Mouse (Mus musculus) ES-Bruce4 (cell line): ENCODE measurements around the gene Fancl. TPM values are rescaled to one million over a fixed set of nuclear protein-coding genes. Genes with fewer than 3 reads are reported as not detected.

ENCODE experiments used
- H3K27ac ChIP-seq: 2 replicates; pipeline ENCODE4 v1.5.1; 2012; ENCODE audit warnings: low read length, inconsistent platforms; ENCODE audit not compliant: insufficient read depth
- H3K27me3 ChIP-seq: 2 replicates; pipeline ENCODE4 v1.6.1; 2012; ENCODE audit warnings: mild to moderate bottlenecking, low read length, inconsistent platforms; ENCODE audit not compliant: control insufficient read depth, poor library complexity, insufficient read depth, severe bottlenecking
- H3K36me3 ChIP-seq: 2 replicates; pipeline ENCODE4 v1.6.1; 2012; ENCODE audit warnings: inconsistent platforms, mild to moderate bottlenecking, low read length, moderate library complexity; ENCODE audit not compliant: control insufficient read depth, poor library complexity, insufficient read depth, severe bottlenecking
- H3K4me1 ChIP-seq: one replicate; pipeline ENCODE4 v1.8.1; 2011; ENCODE audit warnings: low read length; ENCODE audit not compliant: control insufficient read depth, insufficient read depth
- H3K4me3 ChIP-seq: 2 replicates; pipeline ENCODE4 v1.5.1; 2011; ENCODE audit warnings: low read depth, mild to moderate bottlenecking, low read length
- H3K9ac ChIP-seq: 2 replicates; pipeline ENCODE4 v1.6.1; 2012; ENCODE audit warnings: low read depth, mild to moderate bottlenecking, inconsistent platforms; ENCODE audit not compliant: poor library complexity, severe bottlenecking
- H3K9me3 ChIP-seq: replicated peaks from 2 replicates; pipeline ENCODE4 v1.6.1; 2012; ENCODE audit warnings: mild to moderate bottlenecking, low read length, inconsistent platforms; ENCODE audit not compliant: control insufficient read depth, poor library complexity, insufficient read depth, severe bottlenecking
- CTCF ChIP-seq: IDR thresholded peaks from one replicate; pipeline ENCODE4 v1.8.1; 2011; ENCODE audit warnings: low read depth, low read length
- EP300 ChIP-seq: IDR thresholded peaks from 2 replicates; pipeline ENCODE4 v1.6.1; 2011; ENCODE audit warnings: low read depth, low read length; ENCODE audit not compliant: insufficient read depth
- POLR2A ChIP-seq: IDR thresholded peaks from one replicate; pipeline ENCODE4 v1.8.1; 2011; ENCODE audit warnings: low read length; ENCODE audit not compliant: insufficient read depth
- polyA plus RNA-seq: library from polyadenylated mRNA; stranded (reverse); fragments of >200 nt; gene quantifications from 2 replicates; pipeline ENCODE4 v1.2.4, GENCODE M21; 2011; ENCODE audit warnings: low read depth; ENCODE audit not compliant: missing spikeins, insufficient read depth, insufficient read length

The Fancl gene
- polyA plus RNA-seq, 1 experiment: 36.4 TPM

- no peaks in the 10 kb centered on the region for H3K9me3 ChIP-seq
- no peak overlapping the region for H3K9ac ChIP-seq
- H3K36me3 ChIP-seq: no peaks in the 10 kb centered on the region; the same call in 1 of the 2 replicates
- peak overlapping the region; percentile 5; the same call in 1 of the 2 replicates for H3K4me3 ChIP-seq
- no peaks in the 10 kb centered on the region for H3K4me1 ChIP-seq
- no peaks in the 10 kb centered on the region for H3K27me3 ChIP-seq
- H3K27ac ChIP-seq: no peak overlapping the region
- no peak for TF ChIP-seq EP300
- TF ChIP-seq CTCF: no peak
- TF ChIP-seq POLR2A: no peak
These were observed 51.9 kb downstream of the Fancl start for GRCm38 (mm10) chr11:26437818-26438217.

DNA sequence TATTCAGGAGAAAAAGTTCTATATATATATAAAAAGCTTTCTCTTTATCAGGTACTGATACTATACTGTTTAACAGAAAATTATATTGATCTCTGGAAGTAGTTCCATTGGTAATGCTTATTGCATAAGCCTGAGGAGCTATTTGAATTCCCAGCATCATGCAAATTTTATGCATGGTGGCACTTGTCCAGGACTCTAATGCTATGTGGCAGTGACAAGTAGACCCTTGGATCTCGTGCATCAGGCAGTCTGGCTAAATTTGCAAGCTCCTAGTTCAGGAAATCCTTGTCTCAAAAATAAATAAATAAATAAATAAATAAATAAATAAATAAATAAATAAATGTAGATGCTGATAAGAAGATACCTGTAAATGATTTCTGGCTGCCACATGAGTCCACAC is 55.2 kb downstream of the Fancl start:
- no peak for TF ChIP-seq CTCF
- TF ChIP-seq POLR2A: no peak
- TF ChIP-seq EP300: no peak
- H3K9me3 ChIP-seq: no peaks in the 10 kb centered on the region
- no peak overlapping the region for H3K4me3 ChIP-seq
- H3K9ac ChIP-seq: no peak overlapping the region
- H3K4me1 ChIP-seq: no peaks in the 10 kb centered on the region
- no peak overlapping the region for H3K27ac ChIP-seq
- H3K27me3 ChIP-seq: no peaks in the 10 kb centered on the region
- H3K36me3 ChIP-seq: no peaks in the 10 kb centered on the region; the same call in 1 of the 2 replicates

GRCm38 (mm10) chr11:26444374-26444773 is 58.4 kb downstream of the Fancl start:
- TF ChIP-seq CTCF (no peak), POLR2A (no peak), EP300 (no peak)
- H3K36me3 ChIP-seq: no peaks in the 10 kb centered on the region; the same call in 1 of the 2 replicates
- H3K27me3 ChIP-seq: no peaks in the 10 kb centered on the region
- no peak overlapping the region for H3K4me3 ChIP-seq
- no peak overlapping the region for H3K27ac ChIP-seq
- 0 out of 2 replicates have a peak, but pooled peaks cover 2% of the 10 kb centered on the region for H3K9me3 ChIP-seq
- no peak overlapping the region for H3K9ac ChIP-seq
- no peaks in the 10 kb centered on the region for H3K4me1 ChIP-seq

GRCm38 (mm10) chr11:26449789-26450188 is 63.9 kb downstream of the Fancl start:
- no peaks in the 10 kb centered on the region for H3K36me3 ChIP-seq
- no peak overlapping the region for H3K27ac ChIP-seq
- no peaks in the 10 kb centered on the region for H3K27me3 ChIP-seq
- H3K9ac ChIP-seq: no peak overlapping the region
- no peak for TF ChIP-seq POLR2A
- H3K4me3 ChIP-seq: no peak overlapping the region
- peaks cover 5% of the 10 kb centered on the region for H3K9me3 ChIP-seq
- no peaks in the 10 kb centered on the region for H3K4me1 ChIP-seq

DNA sequence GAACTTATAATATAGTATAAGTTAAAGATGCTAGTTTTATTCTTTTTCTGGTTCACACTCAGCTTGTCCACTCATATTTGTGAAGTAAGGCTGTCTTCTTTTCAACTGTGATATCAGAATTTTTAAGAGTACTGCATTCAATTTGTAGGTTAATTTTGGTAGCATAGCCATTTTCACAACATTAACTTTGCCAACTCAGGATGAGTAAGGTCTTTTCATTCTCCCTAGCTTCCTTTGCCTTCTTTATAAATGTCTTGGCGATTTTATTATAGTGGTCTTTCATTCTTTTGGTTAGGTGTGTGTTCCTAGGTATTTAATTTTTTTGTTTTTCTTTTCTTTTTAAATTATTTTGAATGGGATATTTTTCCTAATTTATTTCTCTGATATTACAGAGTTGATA is 64.7 kb downstream of the Fancl start:
- Histone ChIP-seq H3K36me3 (no peaks in the 10 kb centered on the region), H3K27me3 (no peaks in the 10 kb centered on the region), H3K9ac (no peak overlapping the region), H3K9me3 (peaks cover 5% of the 10 kb centered on the region), H3K27ac (no peak overlapping the region), H3K4me3 (no peak overlapping the region), H3K4me1 (no peaks in the 10 kb centered on the region)
- TF ChIP-seq POLR2A (no peak), EP300 (no peak), CTCF (no peak)

DNA sequence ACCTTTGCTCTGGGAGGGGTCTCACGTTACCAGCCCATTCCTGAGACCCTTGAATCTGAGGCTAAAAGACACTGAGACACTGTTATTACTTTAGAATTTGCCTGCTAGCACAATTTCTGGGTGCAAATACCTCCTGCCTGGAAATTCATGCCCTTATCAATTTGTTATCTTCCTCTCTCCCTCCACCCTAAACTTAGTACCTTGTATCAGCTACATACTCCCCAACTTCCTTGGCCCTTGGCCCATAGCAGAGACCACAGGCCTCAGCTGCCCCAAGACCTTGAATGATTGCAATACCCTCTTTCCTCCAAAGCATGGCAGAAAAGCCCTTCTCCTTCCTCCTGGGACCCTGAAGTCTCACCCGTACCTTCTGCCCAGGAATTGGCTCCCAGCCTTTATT is 65.3 kb downstream of the Fancl start:
- Histone ChIP-seq H3K27ac (no peak overlapping the region), H3K4me3 (no peak overlapping the region), H3K9me3 (peaks cover 5% of the 10 kb centered on the region), H3K4me1 (no peaks in the 10 kb centered on the region), H3K36me3 (no peaks in the 10 kb centered on the region), H3K9ac (no peak overlapping the region), H3K27me3 (no peaks in the 10 kb centered on the region)
- TF ChIP-seq POLR2A (no peak), EP300 (no peak), CTCF (no peak)
